8 mouse cellular contexts compared by ENCODE assay signal in the genomic region with DNA sequence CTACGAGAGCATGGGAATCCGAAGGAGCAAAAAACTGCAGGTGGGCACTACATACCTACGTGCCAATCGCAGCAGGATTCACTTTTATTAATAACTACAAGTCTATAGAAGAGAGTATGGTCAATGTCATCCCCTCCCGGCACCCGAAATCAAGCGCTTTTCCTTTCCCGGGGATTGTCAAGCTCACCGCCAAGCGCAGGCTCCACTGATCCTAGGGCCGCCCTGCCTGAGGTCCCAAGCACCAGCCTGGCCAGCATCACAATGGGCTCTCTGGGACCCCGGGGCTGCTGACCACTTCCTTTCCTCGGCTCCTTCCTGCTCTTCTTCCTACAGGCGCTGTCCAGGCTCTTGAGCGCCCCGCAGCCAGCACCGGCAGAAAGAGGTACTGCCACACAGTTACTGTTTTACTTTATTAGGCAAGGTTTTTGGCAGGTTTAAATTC. TPM values are rescaled to one million over a fixed set of nuclear protein-coding genes. Genes with fewer than 3 reads are reported as not detected.
DNase-seq lines count a peak whose midpoint lies in the region; ATAC-seq and TF ChIP-seq lines count a peak whose summit lies in the region.

A gene (plus strand): TSS at position 294 of the 442 bp plus-strand sequence.
A gene (minus strand): TSS at position 350 of the 442 bp plus-strand sequence.

- TF ChIP-seq CTCF in lung, postnatal 0 days (IDR thresholded peaks at IDR 0.05) = peak; percentile 87

- H3K4me2 ChIP-seq in hindbrain, embryonic 11.5 days (replicated peaks; ENCODE audit: low read depth, low read length) = peak within 1 kb of the TSS; percentile 65
- peak within 1 kb of the TSS; percentile 71 for H3K4me2 ChIP-seq in lung, postnatal 0 days (replicated peaks; ENCODE audit: low read depth, low read length)

- 0 out of 2 replicates have a peak within 1 kb of the TSS, but pooled peaks have one; percentile 45 for H3K27ac ChIP-seq in hindbrain, embryonic 11.5 days (ENCODE audit: low read depth, low read length)
- H3K27ac ChIP-seq in lung, postnatal 0 days (ENCODE audit: low read length) = no peak within 1 kb of the TSS

- H3K36me3 ChIP-seq in hindbrain, embryonic 11.5 days (ENCODE audit: control insufficient read depth, insufficient read depth, low read length) = no peaks in the 10 kb centered on the region
- H3K36me3 ChIP-seq in lung, postnatal 0 days (ENCODE audit: insufficient read depth, low read length) = no peaks in the 10 kb centered on the region

- H3K9ac ChIP-seq in hindbrain, embryonic 11.5 days (ENCODE audit: low read depth, low read length) = peak within 1 kb of the TSS; percentile 60
- H3K9ac ChIP-seq in lung, postnatal 0 days (replicated peaks; ENCODE audit: low read depth) = peak within 1 kb of the TSS; percentile 33; the same call in 1 of the 2 replicates

- H3K27me3 ChIP-seq in hindbrain, embryonic 11.5 days (ENCODE audit: control insufficient read depth, insufficient read depth, low read length) = no peaks in the 10 kb centered on the region
- H3K27me3 ChIP-seq in lung, postnatal 0 days (replicated peaks; ENCODE audit: insufficient read depth, low read length) = no peaks in the 10 kb centered on the region

- no peaks in the 10 kb centered on the region for H3K9me3 ChIP-seq in hindbrain, embryonic 11.5 days (ENCODE audit: control insufficient read depth, low read length)
- no peaks in the 10 kb centered on the region for H3K9me3 ChIP-seq in lung, postnatal 0 days (ENCODE audit: low read length)

- DNase-seq in MN1 (ENCODE audit: low spot score) = peak; percentile 81
- DNase-seq in cerebellum, adult 9-11 months = peak; percentile 86
- peak; percentile 82 to 93 for DNase-seq in frontal cortex, adult 2 months (ENCODE audit: extremely low spot score in 1 of 2, low spot score in 1 of 2)
- peak; percentile 89 for DNase-seq in hindbrain, embryonic 11.5 days (ENCODE audit: low spot score)
- DNase-seq in layer of hippocampus, postnatal 10 days (ENCODE audit: low spot score in 2 of 2) = peak; percentile 83 to 88
- peak; percentile 93 for DNase-seq in lung, postnatal 0 days (ENCODE audit: low spot score)
- peak; percentile 24 for DNase-seq in ovary, postnatal 10 days (ENCODE audit: low spot score)
- DNase-seq in thymus, postnatal 10 days (ENCODE audit: low spot score in 2 of 2) = peak; percentile 59 to 69

- TF ChIP-seq EP300 in lung, postnatal 0 days (IDR thresholded peaks at IDR 0.05) = no peak

- WGBS in hindbrain, embryonic 11.5 days = 3% methylated on average over 17 of the region's 17 CpGs
- 4% methylated on average over 17 of the region's 17 CpGs for WGBS in lung, postnatal 0 days

- peak; percentile 95 for ATAC-seq in hindbrain, embryonic 11.5 days (ENCODE audit: low FRiP score)
- ATAC-seq in lung, postnatal 0 days = peak; percentile 88

- H3K4me1 ChIP-seq in hindbrain, embryonic 11.5 days (replicated peaks; ENCODE audit: control insufficient read depth, insufficient read depth, low read length) = no peaks in the 10 kb centered on the region
- H3K4me1 ChIP-seq in lung, postnatal 0 days (ENCODE audit: insufficient read depth, low read depth, low read length) = no peaks in the 10 kb centered on the region

- peak within 1 kb of the TSS; percentile 56 for H3K4me3 ChIP-seq in hindbrain, embryonic 11.5 days (ENCODE audit: low read depth, low read length)
- peak within 1 kb of the TSS; percentile 52 for H3K4me3 ChIP-seq in lung, postnatal 0 days (ENCODE audit: low read depth, low read length)

RNA-seq across cellular contexts. Expression of the first gene that starts in this region (rescaled TPM):
- polyA plus RNA-seq in frontal cortex, adult 2 months (2012; rRNA removed) = 17.8 and 22.0 TPM in 2 replicates
- 14.3 and 17.4 TPM in 2 replicates for polyA plus RNA-seq in hindbrain, embryonic 11.5 days (2014; fragmentation: Nextera tagmentation; extraction: Ambion mirVana)
- total RNA-seq in layer of hippocampus, postnatal 10 days (2021) = 10 to 100 TPM; 30.7 to 31.1 TPM
- 3.1 and 5.3 TPM in 2 replicates for polyA plus RNA-seq in lung, postnatal 0 days (2015; fragmentation: Nextera tagmentation; extraction: Ambion mirVana)

RNA-seq across cellular contexts. Expression of the second gene that starts in this region (rescaled TPM):
- 16.6 and 17.4 TPM in 2 replicates for polyA plus RNA-seq in frontal cortex, adult 2 months (2012; rRNA removed)
- polyA plus RNA-seq in hindbrain, embryonic 11.5 days (2014; fragmentation: Nextera tagmentation; extraction: Ambion mirVana) = 29.3 and 32.0 TPM in 2 replicates
- 10 to 100 TPM; 16.3 to 16.7 TPM for total RNA-seq in layer of hippocampus, postnatal 10 days (2021)
- polyA plus RNA-seq in lung, postnatal 0 days (2015; fragmentation: Nextera tagmentation; extraction: Ambion mirVana) = 5.9 and 6.1 TPM in 2 replicates

Comparison
In these comparisons a context has a peak if more than half of its experiments do, and no peak if none do; other contexts are left out.
1. DNase-seq: peak in every context shown above with its lines; median percentile 93 in lung, postnatal 0 days; 89 in hindbrain, embryonic 11.5 days; 88 in frontal cortex, adult 2 months; 86 in cerebellum, adult 9-11 months; 86 in layer of hippocampus, postnatal 10 days; 81 in MN1; 64 in thymus, postnatal 10 days; 24 in ovary, postnatal 10 days.